Mouse (Mus musculus): ENCODE data around the gene Gm10300. TPM values are rescaled to one million over a fixed set of nuclear protein-coding genes. Genes with fewer than 3 reads are reported as not detected.

Gm10300 gene
- polyA plus RNA-seq, 1 experiment = 0.15 TPM

- H3K27me3 ChIP-seq (ENCODE audit: control insufficient read depth, insufficient read depth, low read length) = no peaks in the 10 kb centered on the region
- H3K4me1 ChIP-seq (ENCODE audit: control insufficient read depth, insufficient read depth, low read length) = peaks cover 17% of the 10 kb centered on the region
- no peak overlapping the region for H3K27ac ChIP-seq (ENCODE audit: insufficient read depth, low read length)
- DNase-seq = no peak
- 34% methylated on average over 3 of the region's 3 CpGs for WGBS
- no peak overlapping the region for H3K4me3 ChIP-seq (replicated peaks; ENCODE audit: insufficient read depth, low read depth, low read length)
- TF ChIP-seq CTCF (IDR thresholded peaks at IDR 0.05; ENCODE audit: borderline replicate concordance, insufficient read depth, low read depth, low read length) (no peak), POLR2A (IDR thresholded peaks at IDR 0.05; ENCODE audit: borderline replicate concordance, insufficient read depth, low read length) (no peak)
These were observed 30.8 kb upstream of the Gm10300 start for GRCm38 (mm10) chr4:132043726-132044125.

GRCm38 (mm10) chr4:132048011-132048991 lies 26.2 kb upstream of the Gm10300 start:
- peaks cover 29% of the 10 kb centered on the region for H3K4me1 ChIP-seq (ENCODE audit: control insufficient read depth, insufficient read depth, low read length)
- peak overlapping the region; percentile 89 for H3K4me3 ChIP-seq (replicated peaks; ENCODE audit: insufficient read depth, low read depth, low read length)
- TF ChIP-seq CTCF (IDR thresholded peaks at IDR 0.05; ENCODE audit: borderline replicate concordance, insufficient read depth, low read depth, low read length) = no peak
- TF ChIP-seq POLR2A (IDR thresholded peaks at IDR 0.05; ENCODE audit: borderline replicate concordance, insufficient read depth, low read length) = no peak
- DNase-seq = peak; percentile 87 to 91
- no peaks in the 10 kb centered on the region for H3K27me3 ChIP-seq (ENCODE audit: control insufficient read depth, insufficient read depth, low read length)
- H3K27ac ChIP-seq (ENCODE audit: insufficient read depth, low read length) = peak overlapping the region; percentile 96
- under 1% methylated on average over 93 of the region's 95 CpGs for WGBS

- H3K27me3 ChIP-seq (ENCODE audit: control insufficient read depth, insufficient read depth, low read length) = no peaks in the 10 kb centered on the region
- peak overlapping the region; percentile 96 for H3K27ac ChIP-seq (ENCODE audit: insufficient read depth, low read length)
- TF ChIP-seq POLR2A (IDR thresholded peaks at IDR 0.05; ENCODE audit: borderline replicate concordance, insufficient read depth, low read length) (peak; percentile 14; the same call in 1 of the 2 replicates), CTCF (IDR thresholded peaks at IDR 0.05; ENCODE audit: borderline replicate concordance, insufficient read depth, low read depth, low read length) (no peak)
- H3K4me3 ChIP-seq (replicated peaks; ENCODE audit: insufficient read depth, low read depth, low read length) = peak overlapping the region; percentile 89
- H3K4me1 ChIP-seq (ENCODE audit: control insufficient read depth, insufficient read depth, low read length) = peaks cover 27% of the 10 kb centered on the region
- DNase-seq = peak; percentile 88 to 94
- WGBS = under 1% methylated on average over 28 of the region's 46 CpGs
These were observed 25.5 kb upstream of the Gm10300 start for GRCm38 (mm10) chr4:132048995-132049404.

- Histone ChIP-seq H3K27me3 (ENCODE audit: control insufficient read depth, insufficient read depth, low read length) (no peaks in the 10 kb centered on the region), H3K4me3 (replicated peaks; ENCODE audit: insufficient read depth, low read depth, low read length) (peak overlapping the region; percentile 77), H3K4me1 (ENCODE audit: control insufficient read depth, insufficient read depth, low read length) (peaks cover 21% of the 10 kb centered on the region), H3K27ac (ENCODE audit: insufficient read depth, low read length) (peak overlapping the region; percentile 46)
- peak; percentile 69 to 76 for DNase-seq
- WGBS = 4% methylated on average over 15 of the region's 15 CpGs
- TF ChIP-seq POLR2A (IDR thresholded peaks at IDR 0.05; ENCODE audit: borderline replicate concordance, insufficient read depth, low read length) (peak; percentile 46; the same call in 1 of the 2 replicates), CTCF (IDR thresholded peaks at IDR 0.05; ENCODE audit: borderline replicate concordance, insufficient read depth, low read depth, low read length) (no peak)
These were observed 24.8 kb upstream of the Gm10300 start for GRCm38 (mm10) chr4:132049549-132050200.

GRCm38 (mm10) chr4:132051321-132052275 lies 22.9 kb upstream of the Gm10300 start:
- peaks cover 15% of the 10 kb centered on the region for H3K4me1 ChIP-seq (ENCODE audit: control insufficient read depth, insufficient read depth, low read length)
- DNase-seq = no peak
- no peaks in the 10 kb centered on the region for H3K27me3 ChIP-seq (ENCODE audit: control insufficient read depth, insufficient read depth, low read length)
- no peak overlapping the region for H3K4me3 ChIP-seq (replicated peaks; ENCODE audit: insufficient read depth, low read depth, low read length)
- H3K27ac ChIP-seq (ENCODE audit: insufficient read depth, low read length) = no peak overlapping the region
- 53% methylated on average over 10 of the region's 10 CpGs for WGBS
- no peak for TF ChIP-seq CTCF (IDR thresholded peaks at IDR 0.05; ENCODE audit: borderline replicate concordance, insufficient read depth, low read depth, low read length)
- no peak for TF ChIP-seq POLR2A (IDR thresholded peaks at IDR 0.05; ENCODE audit: borderline replicate concordance, insufficient read depth, low read length)

- Histone ChIP-seq H3K27me3 (ENCODE audit: control insufficient read depth, insufficient read depth, low read length) (no peaks in the 10 kb centered on the region), H3K27ac (ENCODE audit: insufficient read depth, low read length) (no peak overlapping the region), H3K4me3 (replicated peaks; ENCODE audit: insufficient read depth, low read depth, low read length) (no peak overlapping the region), H3K4me1 (ENCODE audit: control insufficient read depth, insufficient read depth, low read length) (peaks cover 10% of the 10 kb centered on the region)
- DNase-seq = no peak
- TF ChIP-seq CTCF (IDR thresholded peaks at IDR 0.05; ENCODE audit: borderline replicate concordance, insufficient read depth, low read depth, low read length) = no peak
- TF ChIP-seq POLR2A (IDR thresholded peaks at IDR 0.05; ENCODE audit: borderline replicate concordance, insufficient read depth, low read length) = no peak
These were observed 17.2 kb upstream of the Gm10300 start for GRCm38 (mm10) chr4:132057311-132057710.

- Histone ChIP-seq H3K4me3 (replicated peaks; ENCODE audit: insufficient read depth, low read depth, low read length) (no peak overlapping the region), H3K4me1 (ENCODE audit: control insufficient read depth, insufficient read depth, low read length) (peaks cover 10% of the 10 kb centered on the region), H3K27me3 (ENCODE audit: control insufficient read depth, insufficient read depth, low read length) (no peaks in the 10 kb centered on the region), H3K27ac (ENCODE audit: insufficient read depth, low read length) (no peak overlapping the region)
- no peak for DNase-seq
- WGBS = 94% methylated on average over 2 of the region's 2 CpGs
- TF ChIP-seq CTCF (IDR thresholded peaks at IDR 0.05; ENCODE audit: borderline replicate concordance, insufficient read depth, low read depth, low read length) = no peak
- no peak for TF ChIP-seq POLR2A (IDR thresholded peaks at IDR 0.05; ENCODE audit: borderline replicate concordance, insufficient read depth, low read length)
These were observed 15.0 kb upstream of the Gm10300 start for GRCm38 (mm10) chr4:132059541-132059940.

Measured in cerebellum, adult 2 months (tissue).